Mouse (Mus musculus) G1E (cell line): ENCODE measurements around the gene Pde10a. TPM values are rescaled to one million over a fixed set of nuclear protein-coding genes. Genes with fewer than 3 reads are reported as not detected.

Source experiments
- ATAC-seq: 2 replicates; pipeline ENCODE4 v1.8.0; 2016; ENCODE audit warnings: mild to moderate bottlenecking; ENCODE audit not compliant: insufficient number of reproducible peaks, poor library complexity, low FRiP score, severe bottlenecking; ENCODE audit errors: extremely low read depth
- DNase-seq: peaks from one replicate; pipeline ENCODE4 v3.0.0; 2012; ENCODE audit warnings: low spot score
- H3K27me3 ChIP-seq: 2 replicates; pipeline ENCODE4 v1.6.1; 2012; ENCODE audit warnings: mild to moderate bottlenecking, low read length, inconsistent platforms; ENCODE audit not compliant: insufficient read depth
- H3K36me3 ChIP-seq: replicated peaks from 2 replicates; pipeline ENCODE3; 2012; ENCODE audit warnings: mild to moderate bottlenecking, inconsistent platforms
- H3K4me1 ChIP-seq: 2 replicates; pipeline ENCODE4 v1.6.1; 2012; ENCODE audit warnings: low read depth, low read length, inconsistent platforms, mixed read lengths; ENCODE audit not compliant: insufficient read depth
- H3K4me3 ChIP-seq: 2 replicates; pipeline ENCODE4 v1.5.1; 2012; ENCODE audit warnings: low read depth, mild to moderate bottlenecking, inconsistent platforms, low read length, moderate library complexity, mixed read lengths
- H3K9me3 ChIP-seq: replicated peaks from 2 replicates; pipeline ENCODE4 v1.6.1; 2012; ENCODE audit warnings: inconsistent platforms
- CTCF ChIP-seq: IDR thresholded peaks from 2 replicates; pipeline ENCODE4 v1.5.1; 2012; ENCODE audit warnings: low read depth, low read length, inconsistent platforms, mixed read lengths
- GATA1 ChIP-seq: IDR thresholded peaks from 2 replicates; pipeline ENCODE4 v1.6.1; 2012; ENCODE audit warnings: borderline replicate concordance, low read length, inconsistent platforms, mixed read lengths
- GATA2 ChIP-seq: IDR thresholded peaks from 2 replicates; pipeline ENCODE4 v1.6.1; 2012; ENCODE audit warnings: low read depth, low read length, inconsistent platforms, borderline replicate concordance
- POLR2AphosphoS5 ChIP-seq: IDR thresholded peaks from 2 replicates; pipeline ENCODE4 v1.6.1; 2012; ENCODE audit warnings: low read depth, low read length, inconsistent platforms; ENCODE audit not compliant: insufficient replicate concordance
- TAL1 ChIP-seq: conservative IDR thresholded peaks from 2 replicates; pipeline ENCODE4 v1.6.1; 2012; ENCODE audit warnings: low read depth, low read length, inconsistent platforms, mixed read lengths
- polyA plus RNA-seq: library from polyadenylated mRNA; stranded (reverse); fragments of >175 nt; gene quantifications from 2 replicates; pipeline ENCODE4 v1.2.3, GENCODE M21; 2012
- total RNA-seq, 2 experiments: library from RNA; stranded (forward) in 1 of 2; stranded (reverse) in 1 of 2; fragments of 200-1000 nt in 1 of 2; fragments of >200 nt in 1 of 2; fragmentation: Nextera tagmentation in 1 of 2; gene quantifications; 2 replicates each; pipeline ENCODE4 v1.2.3; 2014 to 2017

Gene Pde10a
- total and polyA plus RNA-seq, 3 experiments = 0.27 to 0.83 TPM; not detected in 1

DNA sequence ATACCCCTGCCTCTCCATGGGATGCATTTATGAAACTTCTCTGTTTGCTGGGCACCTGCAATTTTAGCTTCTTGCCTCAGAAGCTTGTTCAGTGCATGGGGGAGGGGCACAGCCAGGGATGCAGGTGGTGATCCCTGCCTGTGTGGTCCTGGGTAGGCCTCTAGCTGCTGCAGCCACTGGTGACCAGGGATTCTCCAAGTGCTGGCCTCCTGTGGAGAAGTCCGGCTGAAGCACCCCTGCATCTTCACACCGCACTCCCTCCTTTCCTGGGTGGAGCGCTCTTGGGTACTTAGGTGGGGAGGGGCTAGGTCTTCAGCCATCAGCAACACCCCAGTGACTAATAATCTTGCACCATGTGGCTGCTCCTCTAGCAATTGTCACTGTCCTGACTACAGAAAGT lies 1.2 kb upstream of the Pde10a start:
- no peak for ATAC-seq
- Histone ChIP-seq H3K36me3 (no peaks in the 10 kb centered on the region), H3K4me3 (no peak overlapping the region), H3K4me1 (no peaks in the 10 kb centered on the region), H3K9me3 (peaks cover 29% of the 10 kb centered on the region), H3K27me3 (peaks cover 22% of the 10 kb centered on the region)
- TF ChIP-seq GATA2 = no peak
- no peak for TF ChIP-seq TAL1
- no peak for TF ChIP-seq CTCF
- TF ChIP-seq POLR2AphosphoS5 = no peak
- no peak for TF ChIP-seq GATA1
- no peak for DNase-seq

- ATAC-seq (no peak), DNase-seq (no peak)
- H3K36me3 ChIP-seq = no peaks in the 10 kb centered on the region
- no peaks in the 10 kb centered on the region for H3K4me1 ChIP-seq
- peaks cover 22% of the 10 kb centered on the region for H3K27me3 ChIP-seq
- H3K9me3 ChIP-seq = peaks cover 29% of the 10 kb centered on the region
- no peak overlapping the region for H3K4me3 ChIP-seq
- TF ChIP-seq CTCF (no peak), TAL1 (no peak), POLR2AphosphoS5 (no peak), GATA2 (no peak), GATA1 (no peak)
Measured at GRCm38 (mm10) chr17:8524387-8525165, 596 bp upstream of the Pde10a start.

- no peak for ATAC-seq
- Histone ChIP-seq H3K4me1 (no peaks in the 10 kb centered on the region), H3K9me3 (peaks cover 29% of the 10 kb centered on the region), H3K27me3 (peaks cover 22% of the 10 kb centered on the region), H3K36me3 (no peaks in the 10 kb centered on the region), H3K4me3 (no peak overlapping the region)
- TF ChIP-seq TAL1 (no peak), CTCF (no peak), GATA1 (no peak), GATA2 (no peak), POLR2AphosphoS5 (no peak)
- no peak for DNase-seq
Measured at GRCm38 (mm10) chr17:8525971-8526740, 984 bp downstream of the Pde10a start.

DNA sequence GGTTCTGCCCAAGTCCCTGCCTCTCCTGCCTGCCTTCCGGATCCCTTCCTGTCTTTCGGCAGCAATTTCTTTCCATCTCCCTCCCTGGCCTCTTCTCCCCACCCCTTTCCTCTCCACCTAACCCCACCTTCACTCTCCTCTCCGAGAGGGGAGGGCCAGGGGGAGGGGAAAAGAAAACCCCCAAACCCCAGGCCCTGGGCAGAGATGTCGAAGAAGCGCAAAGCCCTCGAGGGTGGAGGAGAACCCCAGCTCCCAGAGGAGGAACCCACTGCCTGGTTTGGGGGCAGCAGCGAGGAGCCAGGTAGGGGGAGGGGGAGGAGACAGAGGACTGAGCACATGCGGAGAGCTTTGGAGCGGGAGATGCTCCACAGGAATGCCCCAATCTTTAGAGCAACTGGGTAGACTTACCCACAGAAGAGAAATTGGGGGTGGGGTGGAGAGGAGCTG lies 1.7 kb downstream of the Pde10a start:
- Histone ChIP-seq H3K9me3 (peaks cover 29% of the 10 kb centered on the region), H3K27me3 (peaks cover 22% of the 10 kb centered on the region), H3K36me3 (no peaks in the 10 kb centered on the region), H3K4me3 (no peak overlapping the region), H3K4me1 (no peaks in the 10 kb centered on the region)
- no peak for ATAC-seq
- TF ChIP-seq GATA1 = no peak
- no peak for TF ChIP-seq TAL1
- TF ChIP-seq POLR2AphosphoS5 = no peak
- DNase-seq = no peak

GRCm38 (mm10) chr17:8528641-8529040 lies 3.5 kb downstream of the Pde10a start:
- ATAC-seq (no peak), DNase-seq (no peak)
- Histone ChIP-seq H3K4me1 (no peaks in the 10 kb centered on the region), H3K36me3 (no peaks in the 10 kb centered on the region), H3K9me3 (peaks cover 24% of the 10 kb centered on the region), H3K27me3 (peaks cover 17% of the 10 kb centered on the region), H3K4me3 (no peak overlapping the region)
- TF ChIP-seq GATA2 (no peak), GATA1 (no peak), CTCF (no peak), TAL1 (no peak), POLR2AphosphoS5 (no peak)

- ATAC-seq = no peak
- no peak for TF ChIP-seq POLR2AphosphoS5
- TF ChIP-seq TAL1 = no peak
- TF ChIP-seq CTCF = no peak
- TF ChIP-seq GATA1 = no peak
- TF ChIP-seq GATA2 = no peak
- no peaks in the 10 kb centered on the region for H3K36me3 ChIP-seq
- H3K4me1 ChIP-seq = no peaks in the 10 kb centered on the region
- H3K27me3 ChIP-seq = 0 out of 2 replicates have a peak, but pooled peaks cover 3% of the 10 kb centered on the region
- H3K4me3 ChIP-seq = no peak overlapping the region
- no peaks in the 10 kb centered on the region; the same call in 1 of the 2 replicates for H3K9me3 ChIP-seq
- DNase-seq = no peak
Measured at GRCm38 (mm10) chr17:8532609-8533008, 7.4 kb downstream of the Pde10a start.
